Mouse (Mus musculus): ENCODE data around the gene Rnf212b.

DNA sequence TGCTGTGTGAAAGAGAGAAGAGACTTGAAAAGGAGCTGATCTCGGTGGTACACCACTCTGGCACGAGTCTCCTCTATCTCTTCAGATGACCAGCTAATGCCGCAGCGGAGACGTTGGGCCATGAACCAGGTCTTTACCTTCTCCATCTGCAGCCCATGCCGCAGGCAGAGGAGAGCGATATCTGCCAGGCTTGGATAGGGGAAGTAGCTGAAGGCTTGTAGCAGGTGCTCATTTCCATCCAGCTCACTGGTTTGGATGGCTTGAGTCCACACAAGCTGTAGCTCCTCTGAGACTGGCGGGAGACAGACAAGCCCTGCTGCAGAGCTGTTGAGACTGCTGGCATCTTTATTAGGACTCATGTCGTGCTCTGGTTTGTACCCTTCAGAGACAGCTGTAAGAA, 44.0 kb downstream of the Rnf212b start:
- TF ChIP-seq TCF3 (IDR thresholded peaks at IDR 0.05; ENCODE audit: insufficient read length, low read depth) = no peak
- no peak for TF ChIP-seq POLR2A (IDR thresholded peaks at IDR 0.05; ENCODE audit: insufficient read length, low read depth)
- no peak for TF ChIP-seq TCF12 (IDR thresholded peaks at IDR 0.05; ENCODE audit: insufficient read depth, poor library complexity, severe bottlenecking)
- TF ChIP-seq MAX (IDR thresholded peaks at IDR 0.05; ENCODE audit: low read depth) = no peak
- TF ChIP-seq SRF (IDR thresholded peaks at IDR 0.05; ENCODE audit: control insufficient read depth, insufficient read length, low read depth) = no peak
- no peak for TF ChIP-seq USF1 (IDR thresholded peaks at IDR 0.05; ENCODE audit: low read depth)
- TF ChIP-seq E2F4 (IDR thresholded peaks at IDR 0.05; ENCODE audit: insufficient read depth) = no peak
- TF ChIP-seq CEBPB (IDR thresholded peaks at IDR 0.05; ENCODE audit: insufficient read depth, poor library complexity, severe bottlenecking) = no peak
